Mouse (Mus musculus): Measurements from ENCODE around the gene S1pr2.

Gene S1pr2

DNA sequence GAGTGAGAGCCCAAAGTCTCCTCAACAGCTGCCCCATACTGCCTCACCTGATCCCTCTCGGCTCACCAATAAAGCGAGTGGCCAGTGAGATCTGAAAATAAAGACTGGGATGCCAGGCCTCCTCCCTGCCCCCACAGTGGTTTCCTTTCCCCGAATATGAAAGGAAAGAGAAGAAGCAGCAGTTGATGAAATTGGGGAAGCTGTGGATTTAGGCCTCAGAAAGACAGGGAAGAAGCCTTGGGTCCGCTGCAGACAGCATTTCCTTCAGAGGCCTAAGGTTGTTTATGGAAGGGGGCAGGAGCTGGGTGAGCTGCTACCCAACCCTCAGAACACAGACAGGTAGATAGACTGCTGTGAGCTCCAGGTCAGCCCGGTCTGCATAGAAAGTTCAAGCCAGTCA is 9.8 kb downstream of the S1pr2 start:
- DNase-seq (ENCODE audit: low read depth, low spot score): no peak

DNA sequence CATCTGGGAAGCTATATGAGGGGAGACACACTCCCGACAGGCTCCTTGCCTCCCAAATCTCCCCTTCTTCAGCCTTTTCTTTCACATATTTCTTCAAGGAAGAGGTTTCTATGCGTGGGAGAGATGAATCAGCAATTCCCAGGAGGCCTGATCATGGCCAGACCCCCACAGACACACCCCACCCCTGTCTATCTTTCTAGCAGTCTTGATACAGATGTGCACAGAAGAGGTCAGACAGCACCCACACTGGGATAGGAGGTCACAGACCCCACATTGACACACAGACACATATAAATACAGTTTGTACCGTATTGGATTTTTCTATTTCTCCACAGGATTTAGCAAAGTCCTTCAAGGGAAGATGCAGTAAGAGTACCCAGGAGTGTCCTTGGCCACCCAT is 10.6 kb downstream of the S1pr2 start:
- no peak for DNase-seq (ENCODE audit: low read depth, low spot score)

GRCm38 (mm10) chr9:20965606-20966005 is 11.0 kb downstream of the S1pr2 start:
- no peak for DNase-seq (ENCODE audit: low read depth, low spot score)

DNA sequence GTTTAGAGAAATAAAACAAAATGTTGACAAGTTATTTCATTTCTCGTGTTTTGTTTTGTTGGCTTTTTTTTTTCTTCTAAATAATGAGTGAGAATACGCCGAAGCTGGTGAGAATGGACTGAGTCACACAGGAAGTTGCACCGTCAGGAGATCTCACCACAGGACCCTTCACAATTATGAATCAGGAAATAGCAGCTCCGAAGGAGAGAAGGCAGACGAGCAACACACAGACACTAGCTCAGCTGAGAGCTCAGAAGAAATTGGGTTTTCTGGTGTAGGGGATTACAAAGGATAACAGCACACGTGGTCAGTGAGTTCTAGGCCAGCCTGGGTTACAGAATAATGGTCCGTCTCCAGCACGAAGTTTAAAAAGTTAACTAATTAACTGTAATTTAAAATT is 15.0 kb downstream of the S1pr2 start:
- DNase-seq (ENCODE audit: low read depth, low spot score): no peak

DNA sequence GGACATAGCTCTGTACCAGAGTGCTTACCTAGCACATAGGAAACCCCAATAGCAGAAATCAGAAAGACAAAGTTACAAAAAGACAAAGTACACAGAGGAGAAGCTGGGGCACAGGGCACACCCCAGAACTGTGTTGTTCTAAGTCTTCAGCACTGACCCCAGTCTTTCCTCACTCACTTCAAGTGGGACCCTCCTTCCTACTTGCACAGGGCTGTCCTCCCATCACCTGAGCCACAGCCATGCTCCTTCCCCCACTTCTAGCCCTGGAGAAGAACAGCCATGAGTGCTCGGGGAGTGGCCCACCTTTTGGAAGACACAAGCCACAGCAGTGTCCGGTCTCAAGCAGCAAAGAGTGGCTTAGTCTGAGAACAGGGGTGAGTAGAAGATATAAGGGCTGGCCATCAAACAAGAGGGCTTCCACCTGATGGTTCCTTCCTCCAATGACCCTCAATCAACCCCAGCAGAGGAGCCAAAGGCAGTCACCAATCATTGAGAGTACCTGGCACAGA is 17.1 kb downstream of the S1pr2 start, which contains the start of gene Dnmt1:
Gene Dnmt1 (minus strand): TSS at position 459 of the 509 bp plus-strand sequence.
- no peak for DNase-seq (ENCODE audit: low read depth, low spot score)

GRCm38 (mm10) chr9:20956989-20957388 is 19.6 kb downstream of the S1pr2 start:
- no peak for DNase-seq (ENCODE audit: low read depth, low spot score)

DNA sequence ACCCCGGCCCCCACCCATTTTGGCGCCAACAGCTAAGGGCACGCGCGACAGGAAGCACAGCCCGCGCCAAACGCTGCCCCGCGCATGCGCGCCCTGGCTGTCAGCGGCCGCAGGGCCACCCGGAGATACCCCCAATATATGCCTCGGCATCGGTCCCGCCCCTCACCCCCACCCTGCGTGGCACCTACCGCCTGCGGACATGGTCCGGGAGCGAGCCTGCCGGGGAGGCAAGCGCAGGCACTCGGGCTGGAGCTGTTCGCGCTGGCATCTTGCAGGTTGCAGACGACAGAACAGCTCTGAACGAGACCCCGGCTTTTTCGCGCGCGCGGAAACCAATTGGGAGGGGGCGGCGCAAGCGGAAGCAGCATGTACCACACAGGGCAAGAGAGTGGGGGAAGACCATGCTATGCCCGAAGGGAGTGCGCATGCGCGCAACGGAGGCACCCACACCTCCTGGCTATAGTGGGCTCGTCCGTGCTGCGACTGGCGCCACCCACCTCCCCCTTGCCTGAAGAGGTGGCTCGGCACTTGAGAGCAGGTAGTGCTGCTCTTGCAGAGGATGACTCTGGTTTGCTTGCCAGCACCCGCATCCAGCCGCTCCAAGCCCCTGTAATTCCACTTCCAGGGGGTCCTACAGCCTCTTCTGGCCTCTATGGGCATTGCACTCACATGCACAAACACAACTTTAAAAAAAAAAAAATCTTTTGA is 23.9 kb downstream of the S1pr2 start:
- DNase-seq (ENCODE audit: low read depth, low spot score): peak; percentile 94

- no peak for DNase-seq (ENCODE audit: low read depth, low spot score)
Observed at GRCm38 (mm10) chr9:20951966-20952519, 24.5 kb downstream of the S1pr2 start.

GRCm38 (mm10) chr9:20951441-20951840 is 25.1 kb downstream of the S1pr2 start:
- no peak for DNase-seq (ENCODE audit: low read depth, low spot score)

- no peak for DNase-seq (ENCODE audit: low read depth, low spot score)
Observed at GRCm38 (mm10) chr9:20950419-20950818, 26.2 kb downstream of the S1pr2 start.

- no peak for DNase-seq (ENCODE audit: low read depth, low spot score)
Observed at GRCm38 (mm10) chr9:20946066-20946880, 30.3 kb downstream of the S1pr2 start.

DNA sequence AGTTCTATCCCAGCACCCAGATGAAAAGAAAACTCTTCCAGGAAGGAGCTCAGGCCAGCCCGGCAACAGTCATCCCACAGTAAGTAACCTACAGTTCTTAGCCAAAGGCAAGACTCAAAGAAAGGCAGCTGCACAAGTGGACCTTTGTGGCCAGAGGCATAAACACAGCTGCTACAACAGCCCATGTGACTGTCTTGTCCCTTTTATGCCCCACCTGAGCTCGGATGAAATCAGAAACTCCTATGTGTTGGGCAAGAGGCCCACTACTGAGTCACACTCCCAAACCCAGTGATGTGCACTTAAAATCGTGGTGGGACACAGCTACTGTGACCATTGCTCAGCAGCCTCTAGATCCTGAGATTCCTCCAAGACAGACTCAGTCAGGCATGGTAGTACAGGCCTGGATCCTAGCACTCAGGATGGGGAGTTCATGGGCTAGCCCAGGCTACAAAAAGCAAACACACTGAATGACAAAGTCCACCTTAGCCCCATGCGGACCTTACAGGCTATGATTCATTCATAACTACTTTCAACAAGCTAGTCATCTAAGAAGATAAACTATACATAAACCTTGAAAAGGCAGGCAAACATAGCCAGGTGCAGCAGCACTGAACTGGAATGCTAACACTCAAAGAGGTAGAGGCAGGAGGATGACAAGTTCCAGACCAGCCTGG is 31.7 kb downstream of the S1pr2 start:
- DNase-seq (ENCODE audit: low read depth, low spot score): no peak

DNA sequence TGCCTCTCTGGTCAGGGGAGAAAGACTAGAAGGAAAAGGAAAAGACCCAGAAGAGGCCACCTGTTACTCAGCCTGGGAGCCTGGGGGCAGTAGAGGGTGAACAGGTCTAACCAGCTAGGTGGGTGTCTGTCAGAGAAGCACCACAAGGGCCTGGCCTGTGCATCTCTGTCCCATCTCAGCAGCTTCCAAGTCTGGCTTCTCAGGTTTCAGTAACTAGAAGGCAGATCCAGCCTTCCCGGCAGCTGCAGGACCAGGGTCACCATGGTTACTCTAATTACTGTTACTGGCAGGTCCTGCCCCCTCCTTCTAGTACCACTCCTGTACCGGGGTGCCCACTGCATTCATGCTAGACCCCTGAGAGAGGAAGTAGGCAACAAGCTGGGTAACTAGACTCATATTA is 32.7 kb downstream of the S1pr2 start:
- DNase-seq (ENCODE audit: low read depth, low spot score): no peak

- no peak for DNase-seq (ENCODE audit: low read depth, low spot score)
Observed at GRCm38 (mm10) chr9:20943396-20943795, 33.2 kb downstream of the S1pr2 start.

DNA sequence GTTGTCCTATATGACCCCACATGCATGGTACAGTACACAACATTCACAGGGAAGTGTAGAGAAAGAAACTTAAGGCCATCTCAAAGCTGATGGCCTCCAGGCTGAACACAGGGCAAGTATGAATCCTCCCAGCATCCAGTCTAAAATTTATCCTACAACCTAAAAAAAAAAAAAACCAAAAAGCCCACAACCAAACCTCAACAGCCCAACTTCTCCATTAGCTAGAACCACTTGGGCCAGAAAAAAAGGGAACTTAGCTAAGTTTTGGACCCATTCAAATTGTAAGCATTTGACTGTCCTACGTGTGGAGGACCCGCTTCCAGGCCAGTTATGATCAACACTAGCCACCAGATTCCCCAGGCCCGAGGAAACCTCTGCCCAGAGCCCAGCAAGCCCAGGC is 53.3 kb downstream of the S1pr2 start:
- DNase-seq (ENCODE audit: low read depth, low spot score): no peak

- no peak for DNase-seq (ENCODE audit: low read depth, low spot score)
Observed at GRCm38 (mm10) chr9:20916160-20916559, 60.4 kb downstream of the S1pr2 start.

Data from brain, embryonic 18.5 days (tissue).